Mouse (Mus musculus): ENCODE data around the gene Lmntd1. TPM values are rescaled to one million over a fixed set of nuclear protein-coding genes. Genes with fewer than 3 reads are reported as not detected.

Gene Lmntd1
- polyA plus RNA-seq (2016; fragmentation: Nextera tagmentation; extraction: Ambion mirVana), result 0.04 TPM in 1 of 2 replicates, not detected in the other

GRCm38 (mm10) chr6:145614219-145614618, at the start of gene Lmntd1:
Gene Lmntd1, minus strand, starts transcription at chr6:145614319.
- H3K4me1 ChIP-seq, result 0 out of 2 replicates have a peak, but pooled peaks cover 3% of the 10 kb centered on the region
- H3K9me3 ChIP-seq (replicated peaks), result no peaks in the 10 kb centered on the region
- no peak within 1 kb of the TSS for H3K27ac ChIP-seq
- no peak within 1 kb of the TSS for H3K4me3 ChIP-seq
- no peaks in the 10 kb centered on the region for H3K27me3 ChIP-seq (ENCODE audit: low read depth, poor library complexity, severe bottlenecking)
- no peak for DNase-seq (ENCODE audit: low spot score)
- no peaks in the 10 kb centered on the region for H3K36me3 ChIP-seq
- WGBS, result 85% methylated on average over 7 of the region's 7 CpGs

- 80% methylated on average over 11 of the region's 11 CpGs for WGBS
- no peak for DNase-seq (ENCODE audit: low spot score)
- no peak overlapping the region for H3K4me3 ChIP-seq
- H3K9me3 ChIP-seq (replicated peaks), result no peaks in the 10 kb centered on the region
- H3K4me1 ChIP-seq, result peaks cover 8% of the 10 kb centered on the region
- H3K27me3 ChIP-seq (ENCODE audit: low read depth, poor library complexity, severe bottlenecking), result no peaks in the 10 kb centered on the region
- H3K27ac ChIP-seq, result no peak overlapping the region
- H3K36me3 ChIP-seq, result no peaks in the 10 kb centered on the region
Measured at GRCm38 (mm10) chr6:145660943-145661342, 46.8 kb upstream of the Lmntd1 start.

GRCm38 (mm10) chr6:145659116-145659515, 45.0 kb upstream of the Lmntd1 start:
- H3K9me3 ChIP-seq (replicated peaks), result no peaks in the 10 kb centered on the region
- WGBS, result 85% methylated on average over 6 of the region's 6 CpGs
- no peaks in the 10 kb centered on the region for H3K27me3 ChIP-seq (ENCODE audit: low read depth, poor library complexity, severe bottlenecking)
- DNase-seq (ENCODE audit: low spot score), result no peak
- peaks cover 5% of the 10 kb centered on the region for H3K4me1 ChIP-seq
- H3K4me3 ChIP-seq, result no peak overlapping the region
- no peak overlapping the region for H3K27ac ChIP-seq
- no peaks in the 10 kb centered on the region for H3K36me3 ChIP-seq

- no peak for DNase-seq (ENCODE audit: low spot score)
- no peaks in the 10 kb centered on the region for H3K27me3 ChIP-seq (ENCODE audit: low read depth, poor library complexity, severe bottlenecking)
- H3K9me3 ChIP-seq (replicated peaks), result no peaks in the 10 kb centered on the region
- no peak overlapping the region for H3K27ac ChIP-seq
- no peaks in the 10 kb centered on the region for H3K36me3 ChIP-seq
- no peak overlapping the region for H3K4me3 ChIP-seq
- 0 out of 2 replicates have a peak, but pooled peaks cover 3% of the 10 kb centered on the region for H3K4me1 ChIP-seq
- WGBS, result 87% methylated on average over 15 of the region's 15 CpGs
Measured at GRCm38 (mm10) chr6:145656740-145657591, 42.8 kb upstream of the Lmntd1 start.

GRCm38 (mm10) chr6:145655678-145656077, 41.6 kb upstream of the Lmntd1 start:
- no peak overlapping the region for H3K4me3 ChIP-seq
- no peak for DNase-seq (ENCODE audit: low spot score)
- no peaks in the 10 kb centered on the region for H3K9me3 ChIP-seq (replicated peaks)
- H3K36me3 ChIP-seq, result no peaks in the 10 kb centered on the region
- WGBS, result 84% methylated on average over 1 of the region's 1 CpGs
- no peak overlapping the region for H3K27ac ChIP-seq
- no peaks in the 10 kb centered on the region for H3K27me3 ChIP-seq (ENCODE audit: low read depth, poor library complexity, severe bottlenecking)
- 0 out of 2 replicates have a peak, but pooled peaks cover 3% of the 10 kb centered on the region for H3K4me1 ChIP-seq

- H3K36me3 ChIP-seq, result no peaks in the 10 kb centered on the region
- H3K27ac ChIP-seq, result no peak overlapping the region
- no peak for DNase-seq (ENCODE audit: low spot score)
- no peaks in the 10 kb centered on the region for H3K9me3 ChIP-seq (replicated peaks)
- H3K4me3 ChIP-seq, result no peak overlapping the region
- 90% methylated on average over 8 of the region's 8 CpGs for WGBS
- H3K27me3 ChIP-seq (ENCODE audit: low read depth, poor library complexity, severe bottlenecking), result no peaks in the 10 kb centered on the region
- 0 out of 2 replicates have a peak, but pooled peaks cover 3% of the 10 kb centered on the region for H3K4me1 ChIP-seq
Measured at GRCm38 (mm10) chr6:145654062-145654836, 40.1 kb upstream of the Lmntd1 start.

GRCm38 (mm10) chr6:145653626-145654025, 39.5 kb upstream of the Lmntd1 start:
- no peaks in the 10 kb centered on the region for H3K9me3 ChIP-seq (replicated peaks)
- 90% methylated on average over 5 of the region's 5 CpGs for WGBS
- H3K4me1 ChIP-seq, result 0 out of 2 replicates have a peak, but pooled peaks cover 3% of the 10 kb centered on the region
- no peak overlapping the region for H3K27ac ChIP-seq
- H3K27me3 ChIP-seq (ENCODE audit: low read depth, poor library complexity, severe bottlenecking), result no peaks in the 10 kb centered on the region
- no peak for DNase-seq (ENCODE audit: low spot score)
- H3K36me3 ChIP-seq, result no peaks in the 10 kb centered on the region
- H3K4me3 ChIP-seq, result no peak overlapping the region

GRCm38 (mm10) chr6:145652986-145653385, 38.9 kb upstream of the Lmntd1 start:
- H3K36me3 ChIP-seq, result no peaks in the 10 kb centered on the region
- DNase-seq (ENCODE audit: low spot score), result no peak
- WGBS, result 84% methylated on average over 5 of the region's 5 CpGs
- H3K9me3 ChIP-seq (replicated peaks), result no peaks in the 10 kb centered on the region
- no peaks in the 10 kb centered on the region for H3K4me1 ChIP-seq
- H3K27ac ChIP-seq, result no peak overlapping the region
- H3K27me3 ChIP-seq (ENCODE audit: low read depth, poor library complexity, severe bottlenecking), result no peaks in the 10 kb centered on the region
- H3K4me3 ChIP-seq, result no peak overlapping the region

- Histone ChIP-seq H3K4me3 (no peak overlapping the region), H3K27me3 (ENCODE audit: low read depth, poor library complexity, severe bottlenecking) (no peaks in the 10 kb centered on the region), H3K36me3 (no peaks in the 10 kb centered on the region), H3K27ac (no peak overlapping the region), H3K4me1 (no peaks in the 10 kb centered on the region), H3K9me3 (replicated peaks) (no peaks in the 10 kb centered on the region)
- WGBS, result 83% methylated on average over 2 of the region's 2 CpGs
- no peak for DNase-seq (ENCODE audit: low spot score)
Measured at GRCm38 (mm10) chr6:145651976-145652375, 37.9 kb upstream of the Lmntd1 start.

- H3K27me3 ChIP-seq (ENCODE audit: low read depth, poor library complexity, severe bottlenecking), result no peaks in the 10 kb centered on the region
- DNase-seq (ENCODE audit: low spot score), result no peak
- no peaks in the 10 kb centered on the region for H3K4me1 ChIP-seq
- H3K9me3 ChIP-seq (replicated peaks), result no peaks in the 10 kb centered on the region
- H3K27ac ChIP-seq, result no peak overlapping the region
- WGBS, result 90% methylated on average over 4 of the region's 4 CpGs
- H3K4me3 ChIP-seq, result no peak overlapping the region
- no peaks in the 10 kb centered on the region for H3K36me3 ChIP-seq
Measured at GRCm38 (mm10) chr6:145640971-145641506, 26.9 kb upstream of the Lmntd1 start.

GRCm38 (mm10) chr6:145638248-145638647, 24.1 kb upstream of the Lmntd1 start:
- Histone ChIP-seq H3K9me3 (replicated peaks) (no peaks in the 10 kb centered on the region), H3K27me3 (ENCODE audit: low read depth, poor library complexity, severe bottlenecking) (no peaks in the 10 kb centered on the region), H3K36me3 (no peaks in the 10 kb centered on the region), H3K4me1 (no peaks in the 10 kb centered on the region), H3K27ac (no peak overlapping the region), H3K4me3 (no peak overlapping the region)
- no peak for DNase-seq (ENCODE audit: low spot score)
- WGBS, result 94% methylated on average over 6 of the region's 6 CpGs

GRCm38 (mm10) chr6:145636682-145637081, 22.6 kb upstream of the Lmntd1 start:
- Histone ChIP-seq H3K36me3 (no peaks in the 10 kb centered on the region), H3K27ac (no peak overlapping the region), H3K4me3 (no peak overlapping the region), H3K27me3 (ENCODE audit: low read depth, poor library complexity, severe bottlenecking) (no peaks in the 10 kb centered on the region), H3K9me3 (replicated peaks) (no peaks in the 10 kb centered on the region), H3K4me1 (no peaks in the 10 kb centered on the region)
- no peak for DNase-seq (ENCODE audit: low spot score)
- 86% methylated on average over 4 of the region's 4 CpGs for WGBS

GRCm38 (mm10) chr6:145634454-145634853, 20.3 kb upstream of the Lmntd1 start:
- DNase-seq (ENCODE audit: low spot score), result no peak
- H3K36me3 ChIP-seq, result no peaks in the 10 kb centered on the region
- H3K4me1 ChIP-seq, result no peaks in the 10 kb centered on the region
- no peak overlapping the region for H3K4me3 ChIP-seq
- no peaks in the 10 kb centered on the region for H3K27me3 ChIP-seq (ENCODE audit: low read depth, poor library complexity, severe bottlenecking)
- no peaks in the 10 kb centered on the region for H3K9me3 ChIP-seq (replicated peaks)
- no peak overlapping the region for H3K27ac ChIP-seq
- 90% methylated on average over 2 of the region's 2 CpGs for WGBS
